Mouse (Mus musculus) heart, embryonic 16.5 days (tissue): Measurements from ENCODE around the gene Pde4b. TPM values are rescaled to one million over a fixed set of nuclear protein-coding genes. Genes with fewer than 3 reads are reported as not detected.

Experiments
- ATAC-seq: fragments of 200-750 bp; cut with Nextera tagmentation; replicated peaks from 2 replicates; pipeline ENCODE4 v1.8.0; 2017; ENCODE audit warnings: moderate number of reproducible peaks; ENCODE audit not compliant: insufficient read depth, low FRiP score; ENCODE audit errors: extremely low read depth
- H3K27ac ChIP-seq: fragments of 300-500 bp; sonication (generic); 2 replicates; pipeline ENCODE4 v1.5.1; 2014; ENCODE audit warnings: mild to moderate bottlenecking, low read length, control low read depth, moderate library complexity
- H3K27me3 ChIP-seq: fragments of 300-500 bp; sonication (generic); 2 replicates; pipeline ENCODE4 v1.6.1; 2014; ENCODE audit warnings: low read length, mixed read lengths; ENCODE audit not compliant: control insufficient read depth, insufficient read depth
- H3K36me3 ChIP-seq: fragments of 300-500 bp; sonication (generic); 2 replicates; pipeline ENCODE4 v1.6.1; 2014; ENCODE audit not compliant: control insufficient read depth, insufficient read depth
- H3K4me1 ChIP-seq: fragments of 300-500 bp; sonication (generic); 2 replicates; pipeline ENCODE4 v1.6.1; 2014; ENCODE audit warnings: low read length, mixed read lengths; ENCODE audit not compliant: control insufficient read depth, insufficient read depth
- H3K4me2 ChIP-seq: fragments of 300-500 bp; sonication (generic); 2 replicates; pipeline ENCODE4 v1.6.1; 2014; ENCODE audit warnings: low read depth, mild to moderate bottlenecking, control low read depth, low read length
- H3K4me3 ChIP-seq: fragments of 300-500 bp; sonication (generic); 2 replicates; pipeline ENCODE4 v1.5.1; 2014; ENCODE audit warnings: mild to moderate bottlenecking, control low read depth, low read length
- H3K9ac ChIP-seq: fragments of 300-500 bp; sonication (generic); 2 replicates; pipeline ENCODE4 v1.6.1; 2014; ENCODE audit warnings: low read length, control low read depth
- H3K9me3 ChIP-seq: fragments of 300-500 bp; sonication (generic); replicated peaks from 2 replicates; pipeline ENCODE4 v1.6.1; 2016; ENCODE audit warnings: low read length; ENCODE audit not compliant: control insufficient read depth
- WGBS: fragments of 180-500 bp; shearing (Covaris S2); extraction: QIAGEN DNeasy Blood & Tissue Kit; methylation state at CpG from one replicate; pipeline ENCODE4 v1.1.7; 2014; 5-methylcytosine and 5-hydroxymethylcytosine counted together
- polyA plus RNA-seq: library from polyadenylated mRNA; unstranded; fragments of >200 nt; fragmentation: Nextera tagmentation; extraction: Ambion mirVana; gene quantifications from 2 replicates; pipeline ENCODE4 v1.2.1, GENCODE M21; 2015

Gene Pde4b
- polyA plus RNA-seq, 1 experiment from 2014 or later, result 28.4 TPM

DNA sequence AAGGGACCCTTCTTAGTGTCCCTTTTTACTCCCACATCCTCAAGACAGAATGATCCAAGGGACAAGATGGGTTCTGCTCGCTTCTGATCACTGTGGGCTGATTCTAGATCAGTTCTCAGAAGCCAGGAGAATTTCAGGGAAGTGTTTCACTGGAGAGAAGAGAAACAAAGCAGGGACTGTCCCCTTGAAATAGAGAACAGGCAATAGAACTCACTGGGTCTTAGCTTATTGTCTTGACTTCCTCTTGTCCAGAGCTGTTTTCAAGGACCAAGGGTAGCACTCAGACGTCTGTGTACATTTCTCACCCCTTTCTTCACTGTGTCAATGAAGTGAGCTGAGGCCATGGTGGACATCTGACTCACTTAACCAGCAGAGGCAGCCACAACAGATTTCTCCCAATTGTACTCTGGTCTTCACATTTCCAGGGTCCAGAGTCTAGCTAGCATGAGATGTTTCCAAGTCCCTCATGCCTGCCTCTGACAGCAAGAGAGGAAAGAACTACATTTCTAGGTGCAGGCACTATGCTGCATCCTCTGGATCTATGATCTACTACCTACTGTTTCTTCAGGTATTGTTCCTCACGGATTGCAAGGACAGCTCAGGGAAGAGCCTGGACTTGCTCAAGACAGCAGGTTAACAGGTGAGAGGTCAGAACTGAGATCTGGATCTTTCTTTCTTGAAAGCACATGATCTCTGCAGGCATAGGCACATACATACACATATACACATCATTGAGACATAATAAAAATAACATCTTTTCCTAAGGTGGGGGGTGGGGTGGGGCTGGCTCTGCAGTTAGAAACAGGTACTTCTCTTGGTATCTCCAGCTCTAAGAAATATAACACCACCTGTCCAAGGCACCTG lies 427.9 kb downstream of the Pde4b start:
- H3K27me3 ChIP-seq, result no peaks in the 10 kb centered on the region
- no peaks in the 10 kb centered on the region for H3K9me3 ChIP-seq
- no peak overlapping the region for H3K9ac ChIP-seq
- peak overlapping the region; percentile 27; the same call in 1 of the 2 replicates for H3K27ac ChIP-seq
- ATAC-seq, result no peak
- WGBS, result 60% methylated on average over 3 of the region's 3 CpGs
- no peak overlapping the region for H3K4me3 ChIP-seq
- no peak overlapping the region for H3K4me2 ChIP-seq
- H3K4me1 ChIP-seq, result peaks cover 27% of the 10 kb centered on the region
- no peaks in the 10 kb centered on the region for H3K36me3 ChIP-seq

DNA sequence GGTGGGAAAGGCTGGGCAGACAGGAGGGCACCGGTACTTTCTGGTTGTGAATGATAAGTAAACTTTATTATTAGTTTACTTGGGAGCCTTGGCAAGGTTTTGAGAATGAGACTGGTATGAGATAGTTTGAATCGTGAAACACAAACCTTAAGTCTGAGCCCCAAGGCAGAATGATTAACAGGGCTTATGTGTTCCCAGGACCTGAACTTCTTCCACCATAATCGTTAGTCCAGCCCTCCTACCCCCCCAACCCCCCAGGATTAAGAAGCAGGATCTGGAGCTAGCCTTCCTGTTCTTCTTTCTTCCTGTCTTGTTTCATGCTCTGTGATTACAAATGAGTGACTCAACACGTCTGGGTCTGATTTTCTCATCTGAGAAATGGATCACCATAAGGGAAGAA lies 429.1 kb downstream of the Pde4b start:
- no peaks in the 10 kb centered on the region for H3K27me3 ChIP-seq
- no peaks in the 10 kb centered on the region for H3K36me3 ChIP-seq
- no peak overlapping the region for H3K4me3 ChIP-seq
- ATAC-seq, result no peak
- no peak overlapping the region for H3K4me2 ChIP-seq
- H3K4me1 ChIP-seq, result peaks cover 19% of the 10 kb centered on the region
- WGBS, result 48% methylated on average over 4 of the region's 4 CpGs
- H3K9ac ChIP-seq, result no peak overlapping the region
- H3K27ac ChIP-seq, result no peak overlapping the region
- H3K9me3 ChIP-seq, result no peaks in the 10 kb centered on the region

DNA sequence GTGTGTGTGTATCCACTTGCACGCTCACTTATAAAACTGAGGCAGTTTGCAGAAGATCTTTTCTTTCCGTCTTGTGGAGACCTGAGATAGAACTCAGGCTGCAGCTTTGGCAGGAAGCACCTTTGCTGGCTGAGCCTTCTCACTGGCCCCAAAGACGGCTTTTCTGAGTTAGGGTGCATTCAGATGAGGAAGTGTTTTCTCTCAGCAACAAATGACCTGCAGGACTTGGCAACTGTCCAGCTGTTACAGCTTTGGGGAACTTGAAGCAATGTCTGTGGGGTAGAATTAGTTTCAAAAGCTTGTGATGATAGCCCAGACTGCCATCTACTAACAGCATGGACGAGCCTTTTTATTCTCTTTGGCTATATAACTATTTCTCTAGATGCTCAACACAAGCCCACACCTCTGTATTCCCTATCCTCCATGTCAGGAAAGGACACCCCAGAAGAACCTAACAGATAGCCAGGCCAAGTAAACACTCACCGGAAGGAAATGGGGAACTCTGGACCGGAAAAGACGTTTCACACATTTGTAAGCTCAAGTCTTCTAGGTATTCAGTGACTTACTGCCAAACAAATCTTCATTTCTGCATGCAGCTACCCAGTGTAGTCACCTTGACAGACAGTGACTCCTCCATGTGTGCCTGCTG lies 429.8 kb downstream of the Pde4b start:
- H3K27me3 ChIP-seq, result no peaks in the 10 kb centered on the region
- peak overlapping the region; percentile 6; the same call in 1 of the 2 replicates for H3K27ac ChIP-seq
- no peak overlapping the region for H3K9ac ChIP-seq
- no peaks in the 10 kb centered on the region for H3K36me3 ChIP-seq
- no peak overlapping the region for H3K4me3 ChIP-seq
- ATAC-seq, result peak; percentile 43; the same call in 1 of the 2 replicates
- peaks cover 12% of the 10 kb centered on the region for H3K4me1 ChIP-seq
- no peaks in the 10 kb centered on the region for H3K9me3 ChIP-seq
- 49% methylated on average over 7 of the region's 7 CpGs for WGBS
- H3K4me2 ChIP-seq, result no peak overlapping the region

DNA sequence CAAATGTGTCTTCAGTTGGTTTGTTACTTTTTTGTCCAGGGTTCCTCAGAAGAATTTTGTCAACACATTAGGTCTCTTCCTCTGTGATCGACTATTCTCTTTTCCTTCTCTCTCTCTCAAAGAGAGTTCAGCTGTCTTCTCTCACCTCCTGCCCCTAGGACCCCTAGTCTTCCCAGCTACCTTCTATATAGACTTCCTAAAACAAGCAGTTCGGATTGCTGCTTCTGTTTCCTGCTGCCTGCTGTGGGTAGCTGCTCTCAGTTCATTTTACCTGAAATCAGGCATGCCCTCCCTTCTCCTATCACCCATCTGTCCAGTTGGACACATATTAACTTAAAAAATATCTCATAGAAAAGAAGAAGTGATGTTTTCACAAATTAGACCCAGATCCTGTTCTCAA lies 430.3 kb downstream of the Pde4b start:
- Histone ChIP-seq H3K4me1 (peaks cover 9% of the 10 kb centered on the region), H3K27me3 (no peaks in the 10 kb centered on the region), H3K27ac (no peak overlapping the region), H3K36me3 (no peaks in the 10 kb centered on the region), H3K4me2 (no peak overlapping the region), H3K9me3 (no peaks in the 10 kb centered on the region), H3K9ac (no peak overlapping the region), H3K4me3 (no peak overlapping the region)
- ATAC-seq, result no peak
- WGBS, result 52% methylated on average over 2 of the region's 2 CpGs

DNA sequence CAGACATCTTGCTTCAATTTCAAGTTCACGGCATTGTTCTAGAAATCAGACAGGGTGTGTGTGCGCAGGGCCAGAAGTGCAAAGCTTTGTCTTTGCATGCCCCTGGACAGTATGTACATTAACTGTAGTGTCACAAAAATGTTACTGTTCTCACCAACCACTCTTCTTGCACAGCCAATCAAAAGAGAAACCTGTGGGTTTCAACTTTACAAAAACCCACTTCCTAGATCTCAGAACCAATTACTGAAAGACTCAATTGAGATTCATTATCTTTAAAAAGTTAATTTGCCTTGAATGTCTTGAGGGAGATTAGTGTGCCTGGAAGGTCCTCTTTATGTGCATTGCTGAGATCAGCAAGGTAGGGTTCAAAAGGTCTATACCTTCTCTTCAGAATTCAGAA lies 431.0 kb downstream of the Pde4b start:
- WGBS, result 94% methylated on average over 2 of the region's 2 CpGs
- H3K4me3 ChIP-seq, result no peak overlapping the region
- no peak overlapping the region for H3K4me2 ChIP-seq
- no peak overlapping the region for H3K9ac ChIP-seq
- no peaks in the 10 kb centered on the region for H3K9me3 ChIP-seq
- H3K27ac ChIP-seq, result no peak overlapping the region
- peaks cover 9% of the 10 kb centered on the region for H3K4me1 ChIP-seq
- H3K27me3 ChIP-seq, result no peaks in the 10 kb centered on the region
- no peak for ATAC-seq
- H3K36me3 ChIP-seq, result no peaks in the 10 kb centered on the region

DNA sequence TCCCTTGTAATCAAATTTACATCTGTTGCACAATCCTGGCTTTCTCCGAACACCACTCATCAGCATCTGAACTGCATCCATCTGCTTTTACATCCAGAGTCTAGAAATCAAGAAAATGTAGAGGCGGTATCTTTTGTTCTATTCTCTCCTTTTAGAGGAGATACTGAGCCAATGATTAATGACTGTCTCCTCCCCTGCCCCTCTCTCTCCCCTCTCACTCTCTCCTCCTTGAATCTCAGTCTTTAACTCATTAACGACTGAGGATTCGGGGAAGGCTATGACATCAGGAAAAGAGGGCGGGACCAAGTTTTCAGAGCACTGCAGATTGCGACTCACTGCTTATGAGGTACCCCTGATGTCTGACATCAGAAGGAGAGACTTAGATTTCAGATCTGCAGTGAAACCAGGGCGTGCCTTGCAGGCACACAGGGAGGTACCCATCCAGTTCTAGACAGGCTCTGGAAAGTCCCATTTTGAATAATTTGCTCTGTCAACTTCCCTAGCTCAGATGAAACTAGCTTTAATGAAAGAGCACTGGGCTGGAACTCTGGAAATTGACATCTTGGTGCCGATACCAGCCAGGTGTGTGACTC lies 433.4 kb downstream of the Pde4b start:
- WGBS, result 71% methylated on average over 8 of the region's 8 CpGs
- H3K4me3 ChIP-seq, result no peak overlapping the region
- no peak for ATAC-seq
- H3K27me3 ChIP-seq, result no peaks in the 10 kb centered on the region
- H3K9ac ChIP-seq, result no peak overlapping the region
- no peaks in the 10 kb centered on the region for H3K9me3 ChIP-seq
- no peak overlapping the region for H3K27ac ChIP-seq
- peaks cover 5% of the 10 kb centered on the region for H3K4me1 ChIP-seq
- H3K4me2 ChIP-seq, result no peak overlapping the region
- H3K36me3 ChIP-seq, result no peaks in the 10 kb centered on the region

DNA sequence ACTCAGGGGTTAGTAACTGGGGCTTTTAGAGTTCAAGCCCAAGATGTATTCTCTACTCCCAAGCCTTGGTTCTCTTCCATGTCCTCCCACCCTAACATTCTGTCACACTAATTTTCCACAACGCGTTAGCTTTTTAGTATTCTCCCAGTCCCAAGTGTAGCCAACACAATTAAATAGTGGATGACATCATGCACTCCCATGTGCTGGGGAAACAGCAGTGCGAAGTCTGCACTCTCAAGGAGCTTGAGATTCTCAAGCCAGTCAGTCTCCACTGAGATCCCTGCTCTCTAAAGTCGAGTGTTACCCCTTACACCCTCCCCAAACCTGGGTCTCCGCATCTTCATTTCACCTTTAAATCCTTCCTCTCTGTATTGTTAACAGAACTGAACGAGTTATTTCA lies 434.1 kb downstream of the Pde4b start:
- H3K4me3 ChIP-seq, result no peak overlapping the region
- no peak for ATAC-seq
- H3K27ac ChIP-seq, result no peak overlapping the region
- no peaks in the 10 kb centered on the region for H3K36me3 ChIP-seq
- no peak overlapping the region for H3K9ac ChIP-seq
- no peaks in the 10 kb centered on the region for H3K27me3 ChIP-seq
- no peaks in the 10 kb centered on the region for H3K9me3 ChIP-seq
- no peak overlapping the region for H3K4me2 ChIP-seq
- H3K4me1 ChIP-seq, result peaks cover 2% of the 10 kb centered on the region
- 71% methylated on average over 6 of the region's 6 CpGs for WGBS

DNA sequence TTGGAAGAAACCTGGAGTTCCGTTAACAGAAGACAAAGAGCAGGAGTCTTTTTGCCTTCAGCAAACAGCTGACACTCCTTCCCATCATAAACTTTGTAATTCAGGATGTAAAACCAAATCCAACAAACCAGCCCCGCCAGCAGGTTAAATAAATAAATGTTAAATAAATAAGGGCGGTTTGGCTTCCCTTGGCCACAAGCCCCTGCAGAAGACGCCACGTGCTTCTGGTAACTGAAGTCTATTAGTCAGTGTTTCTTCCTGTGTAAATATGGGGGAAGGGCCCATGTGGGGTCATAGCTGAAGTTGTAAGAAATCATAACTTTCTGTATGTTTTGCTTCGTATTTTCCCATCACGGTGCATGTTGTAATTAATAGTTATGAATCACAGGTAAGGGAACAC lies 440.0 kb downstream of the Pde4b start:
- H3K4me3 ChIP-seq, result no peak overlapping the region
- H3K9me3 ChIP-seq, result no peaks in the 10 kb centered on the region
- H3K4me2 ChIP-seq, result no peak overlapping the region
- no peaks in the 10 kb centered on the region for H3K36me3 ChIP-seq
- H3K4me1 ChIP-seq, result peaks cover 10% of the 10 kb centered on the region
- H3K27me3 ChIP-seq, result no peaks in the 10 kb centered on the region
- 70% methylated on average over 7 of the region's 7 CpGs for WGBS
- no peak for ATAC-seq
- no peak overlapping the region for H3K27ac ChIP-seq
- H3K9ac ChIP-seq, result no peak overlapping the region

DNA sequence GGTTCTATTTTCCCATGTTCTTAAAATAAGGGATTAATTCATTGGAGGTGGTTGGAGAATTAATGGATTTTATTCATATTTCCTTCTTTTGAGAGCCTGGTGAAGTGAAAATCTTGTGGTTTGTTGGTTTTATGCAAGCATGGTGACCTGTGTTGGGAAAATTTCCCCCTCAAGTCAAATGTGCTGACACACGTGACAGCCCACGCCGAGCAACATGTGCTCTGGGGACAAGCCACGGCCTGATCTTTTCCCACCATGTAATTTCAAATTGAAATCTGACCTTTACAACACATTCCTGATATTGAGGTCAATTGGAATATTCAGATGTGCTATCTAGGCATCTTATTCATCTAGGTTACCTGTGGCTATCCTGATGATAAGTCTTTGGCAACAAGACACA lies 443.5 kb downstream of the Pde4b start:
- WGBS, result 83% methylated on average over 4 of the region's 4 CpGs
- H3K36me3 ChIP-seq, result no peaks in the 10 kb centered on the region
- no peak overlapping the region for H3K4me3 ChIP-seq
- no peak overlapping the region for H3K27ac ChIP-seq
- H3K4me1 ChIP-seq, result peaks cover 19% of the 10 kb centered on the region
- H3K4me2 ChIP-seq, result no peak overlapping the region
- no peaks in the 10 kb centered on the region for H3K27me3 ChIP-seq
- H3K9ac ChIP-seq, result no peak overlapping the region
- H3K9me3 ChIP-seq, result no peaks in the 10 kb centered on the region
- no peak for ATAC-seq
